Mouse (Mus musculus) cerebellum, postnatal 25 days (tissue): ENCODE data around the gene Ak4.

Experiments used
- DNase-seq, 2 experiments: peaks; one replicate each; pipeline ENCODE4 v3.0.0; 2021; ENCODE audit warnings: mixed read lengths in 2 of 2

The Ak4 gene

DNA sequence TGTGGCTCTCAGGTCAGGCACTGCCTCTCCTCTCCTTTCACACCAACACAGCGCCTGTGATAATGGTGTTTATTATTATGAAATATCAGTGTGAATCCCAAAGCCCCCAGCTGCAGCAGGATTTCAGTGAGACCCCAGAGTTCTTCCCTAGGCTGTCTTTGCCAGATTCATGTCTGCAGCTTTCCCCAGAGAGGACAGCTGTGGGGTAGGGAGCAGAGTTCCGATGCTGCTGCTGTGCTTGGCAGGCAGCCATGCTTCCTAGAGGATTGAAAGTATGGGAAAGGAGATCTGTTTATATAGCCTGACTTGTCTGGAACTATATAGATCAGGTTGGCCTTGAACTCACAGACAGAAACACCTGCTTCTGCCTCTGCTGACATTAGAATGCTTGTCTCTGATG lies 43.0 kb downstream of the Ak4 start:
- no peak for DNase-seq

DNA sequence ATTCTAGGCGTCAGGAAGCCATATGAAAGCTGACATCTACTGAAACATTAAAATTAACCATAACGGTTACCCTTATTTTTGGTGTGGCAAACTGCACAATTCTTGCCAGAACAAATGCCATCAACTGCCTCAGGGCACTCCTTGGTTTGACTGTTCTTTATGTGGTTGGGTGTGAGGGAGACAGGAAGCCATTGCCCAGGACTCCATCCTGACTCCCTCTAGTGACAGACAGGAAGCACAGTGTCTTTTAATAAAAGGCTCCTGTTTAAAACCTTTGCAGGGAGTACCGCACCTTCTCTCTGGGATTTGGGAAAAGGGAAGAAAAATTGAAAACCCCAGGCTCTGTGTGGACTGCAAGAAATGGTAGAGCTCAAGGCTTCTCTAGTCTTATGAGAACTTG lies 47.2 kb downstream of the Ak4 start:
- no peak for DNase-seq

DNA sequence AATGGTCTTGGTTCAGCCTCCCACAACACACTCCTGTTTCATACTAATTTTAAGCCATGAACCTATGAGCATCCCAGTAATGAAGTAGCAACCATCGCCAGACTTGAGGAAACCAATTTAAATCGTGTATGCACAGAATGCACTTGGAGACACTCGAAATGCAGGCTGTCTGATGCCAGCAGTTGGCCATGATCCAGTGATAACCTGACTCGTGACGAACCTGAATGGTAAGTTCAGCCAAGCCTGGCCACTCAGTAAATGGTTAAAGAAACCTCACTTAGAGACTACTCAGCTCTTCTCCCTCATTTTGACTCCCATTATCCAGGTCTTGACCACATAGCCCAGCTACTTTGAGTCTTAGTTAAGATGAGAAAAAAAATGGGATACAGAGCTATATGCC lies 50.2 kb downstream of the Ak4 start:
- DNase-seq, result peak in 1 of 2 experiments; percentile 57

DNA sequence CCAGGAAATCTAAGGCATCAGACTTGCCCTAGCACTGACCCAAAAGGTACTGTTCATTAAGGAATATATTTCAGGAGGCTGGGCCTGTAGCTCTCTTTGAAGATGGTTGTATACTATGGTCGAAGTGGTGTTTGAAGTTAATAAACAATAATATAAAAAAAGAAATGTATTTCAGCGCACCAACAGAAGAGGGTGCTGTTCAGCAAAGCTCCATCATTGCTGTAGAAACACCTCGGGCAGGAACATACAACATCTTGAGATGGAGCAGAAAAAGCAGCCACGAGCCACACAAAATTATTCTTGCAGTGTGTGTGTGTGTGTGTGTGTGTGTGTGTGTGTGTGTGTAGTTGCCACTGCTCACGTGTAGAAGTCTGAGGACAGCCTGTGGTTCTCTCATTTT lies 51.5 kb downstream of the Ak4 start:
- no peak for DNase-seq

DNA sequence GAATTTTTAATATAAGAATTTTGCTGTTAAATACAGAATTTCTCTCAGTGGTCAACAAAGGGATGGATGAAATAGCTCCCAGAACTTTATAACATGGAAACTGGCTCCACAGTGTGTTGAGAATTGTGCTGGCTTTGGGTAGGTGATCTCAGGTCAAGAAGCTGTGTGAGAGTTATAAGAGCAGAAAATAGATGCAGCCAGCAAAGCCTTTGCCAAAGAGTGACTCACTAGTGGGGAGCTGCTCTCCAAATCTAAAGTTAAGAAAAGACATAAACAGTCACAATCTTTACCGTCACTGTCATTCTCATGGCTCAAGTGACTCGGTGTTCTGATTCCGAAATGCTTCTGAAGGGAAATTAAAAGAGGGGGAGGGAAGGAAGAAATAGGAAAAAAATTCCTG lies 53.7 kb downstream of the Ak4 start:
- DNase-seq, result no peak

DNA sequence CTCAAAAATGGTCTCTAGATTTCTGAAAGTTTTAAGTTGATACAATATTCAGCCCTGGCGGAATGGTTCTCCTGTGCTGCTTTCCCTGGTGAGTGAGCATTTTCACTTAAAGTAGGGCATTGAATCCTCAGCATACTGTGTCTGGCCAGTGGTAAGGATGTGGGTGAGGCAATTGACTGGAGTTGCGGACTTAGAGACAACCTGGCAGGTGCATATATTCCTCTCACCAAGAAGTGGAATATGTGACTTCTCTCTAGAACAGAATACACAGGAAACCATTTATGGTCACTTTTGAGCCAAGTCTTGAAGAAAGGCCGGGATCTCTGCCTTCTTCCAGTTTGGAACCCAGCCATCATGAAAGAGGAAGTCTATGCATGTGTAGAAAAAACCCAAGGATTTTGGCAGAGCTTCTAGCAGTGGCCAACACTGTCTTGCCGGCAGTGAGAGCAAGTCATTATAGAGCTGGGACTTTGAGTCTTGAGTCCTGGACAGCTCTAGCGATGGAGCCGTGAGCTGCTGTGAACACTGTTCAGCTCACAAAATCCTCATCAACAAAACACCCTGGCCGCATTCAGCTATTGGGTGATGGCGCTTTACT lies 71.3 kb downstream of the Ak4 start:
- DNase-seq, result no peak

DNA sequence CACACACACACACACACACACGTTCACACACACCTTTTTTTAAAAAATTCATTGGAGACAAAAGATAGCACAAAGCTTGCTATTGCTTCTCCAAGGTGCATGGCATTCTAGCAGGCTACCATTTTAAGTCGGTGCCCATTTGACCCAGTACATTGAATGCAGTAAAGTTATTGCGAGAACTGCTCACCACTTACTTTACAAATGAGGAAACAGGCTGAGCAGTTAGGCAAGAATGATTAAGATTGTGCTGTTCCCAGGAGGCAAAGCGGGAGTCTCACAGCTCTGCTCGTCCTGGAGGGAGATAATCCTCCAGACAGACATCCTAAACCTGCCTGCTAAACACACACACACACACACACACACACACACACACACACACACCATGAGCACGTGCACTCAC lies 72.6 kb downstream of the Ak4 start:
- DNase-seq, result no peak

DNA sequence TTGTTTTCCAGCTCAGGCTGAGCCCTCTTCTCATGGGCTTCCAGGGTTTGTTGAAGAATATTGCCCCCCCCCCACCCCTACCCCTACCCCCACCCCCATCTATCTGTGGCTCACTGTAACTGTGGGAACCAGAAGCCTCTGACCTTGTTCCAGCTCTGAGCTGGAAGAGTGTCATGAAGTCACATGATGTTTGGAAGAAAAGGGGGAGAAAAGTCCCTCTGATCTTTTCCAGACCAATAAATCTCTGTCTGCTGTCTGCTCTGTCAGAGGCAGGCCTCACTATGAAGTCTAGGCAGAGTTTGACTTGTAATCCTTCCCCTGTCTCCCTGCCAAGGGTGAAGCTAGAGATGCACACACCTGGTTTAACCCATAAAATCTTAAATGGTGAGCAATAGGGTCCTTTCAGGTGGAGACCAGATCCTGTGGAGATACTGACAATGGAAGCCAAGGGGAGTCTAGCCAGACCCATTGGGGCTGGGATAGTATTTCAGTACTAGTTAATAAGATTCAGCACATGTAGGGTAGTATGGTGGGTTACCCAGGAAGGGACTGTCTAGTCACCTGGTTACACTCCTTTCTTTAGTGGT lies 74.6 kb downstream of the Ak4 start:
- no peak for DNase-seq

DNA sequence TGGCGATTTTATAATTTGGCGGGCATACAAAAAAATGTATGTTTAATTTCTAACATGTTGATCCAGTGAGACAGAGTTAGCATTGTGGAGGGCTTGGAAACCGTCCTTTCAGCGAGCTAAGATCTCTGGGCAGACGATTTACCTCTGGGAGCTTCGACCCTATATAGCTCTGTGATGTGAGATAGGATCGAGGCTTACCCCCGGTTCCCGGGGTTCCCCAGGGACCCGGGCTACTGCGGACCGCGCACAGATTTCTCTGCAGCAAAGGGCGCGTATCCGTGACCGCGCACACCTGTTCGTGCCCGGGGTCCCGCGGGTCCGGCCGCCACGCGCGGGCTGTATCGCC lies 77.1 kb downstream of the Ak4 start:
- no peak for DNase-seq

DNA sequence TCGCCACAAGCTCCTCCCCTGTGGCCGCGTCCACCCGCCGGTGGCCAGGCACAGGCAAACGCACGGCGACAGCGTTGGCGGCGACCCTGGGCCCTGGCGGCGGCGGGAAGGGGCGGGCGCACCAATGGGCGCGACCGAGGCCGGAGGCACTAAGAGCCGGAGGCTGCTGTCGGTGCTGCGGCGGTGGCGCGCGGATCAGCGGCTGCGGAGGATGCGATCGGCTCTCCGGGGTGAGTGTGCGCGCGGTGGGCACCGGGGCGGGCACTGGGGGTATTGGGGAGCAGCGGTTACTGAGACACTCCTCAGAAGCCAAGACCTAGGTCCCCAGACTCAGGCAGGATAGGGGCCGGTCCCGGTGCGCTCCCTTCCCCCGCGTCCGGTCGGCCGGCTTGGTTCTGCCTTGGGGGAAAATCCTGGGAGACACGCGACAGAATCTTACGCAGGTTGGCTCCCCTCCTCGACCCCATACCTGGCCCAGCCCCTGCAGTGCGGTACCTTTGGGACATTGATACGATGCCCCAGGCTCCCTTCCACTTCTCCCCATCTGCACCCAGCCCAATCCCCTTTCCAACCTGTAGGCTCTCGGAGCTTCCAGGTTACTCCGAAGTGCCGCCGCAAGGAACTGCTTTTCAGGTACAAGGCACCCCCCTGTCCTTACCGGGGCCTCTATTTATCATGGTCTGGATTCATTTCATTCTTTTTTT lies 77.6 kb downstream of the Ak4 start, which contains the start of gene Dnajc6:
Dnajc6 (plus strand) TSS at position 115 of the 704 bp plus-strand sequence.
- DNase-seq, result peak; percentile 74

DNA sequence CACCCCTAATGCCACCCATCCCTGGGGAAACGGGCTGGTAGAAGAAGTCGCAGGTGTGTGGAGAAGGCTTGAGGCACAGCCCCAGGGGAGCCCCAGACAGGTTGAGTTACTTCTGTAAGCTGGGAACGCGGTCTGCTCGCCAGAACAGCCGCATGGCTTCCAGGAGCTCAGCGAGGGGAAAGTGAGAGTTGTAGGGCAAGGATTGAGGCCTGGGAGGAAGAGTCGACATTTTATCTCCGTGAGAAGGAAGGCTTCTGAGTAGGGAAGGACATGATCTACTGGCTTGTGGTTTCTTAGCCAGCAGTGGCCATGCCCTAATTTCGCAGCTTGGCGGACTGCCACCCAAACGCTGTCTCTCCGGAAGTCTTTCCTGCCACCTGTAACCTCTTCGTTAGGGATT lies 78.3 kb downstream of the Ak4 start:
- peak; percentile 62 to 74 for DNase-seq

DNA sequence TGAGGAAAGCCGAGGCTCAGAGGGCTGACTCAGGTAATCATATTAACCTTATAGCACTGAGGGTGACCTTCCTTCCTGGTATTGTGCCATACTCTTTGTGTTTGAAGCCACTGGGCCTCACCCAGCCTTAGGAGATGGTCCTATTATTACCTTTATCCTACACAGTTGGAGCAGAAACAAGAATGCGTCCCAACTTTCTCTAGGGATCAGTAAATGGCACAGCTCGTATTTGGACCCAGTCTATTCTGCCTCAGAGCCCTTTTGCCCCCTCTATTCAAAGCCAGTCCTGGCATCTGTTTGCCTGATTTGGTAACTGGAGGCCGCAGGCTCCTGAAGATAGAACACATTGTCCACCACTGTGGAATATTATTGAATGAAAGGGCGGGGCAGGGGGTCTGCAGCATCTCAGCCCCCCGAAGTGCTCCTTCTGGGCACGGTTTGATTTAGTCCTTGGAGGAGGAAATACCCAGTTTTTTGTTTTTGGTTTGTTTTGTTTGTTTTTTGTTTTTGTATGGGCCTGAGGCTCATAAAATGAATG lies 85.5 kb downstream of the Ak4 start:
- no peak for DNase-seq

DNA sequence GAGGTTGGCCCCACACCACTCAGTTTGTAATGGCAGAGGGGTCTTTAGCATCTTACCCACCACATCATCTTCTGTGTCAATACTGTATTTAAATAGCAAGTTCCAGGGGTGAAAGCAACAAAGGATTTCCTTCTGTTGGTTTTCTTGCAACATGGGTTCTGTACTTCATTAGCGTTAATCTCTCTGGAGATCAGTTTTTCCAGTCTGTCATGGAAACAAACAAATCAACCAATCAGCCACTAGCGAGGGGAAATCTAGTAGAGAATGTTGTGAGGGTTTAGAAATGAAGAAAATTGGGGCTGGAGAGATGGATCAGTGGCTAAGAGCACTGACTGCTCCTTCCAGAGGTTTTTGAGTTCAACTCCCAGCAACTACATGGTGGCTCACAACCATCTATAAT lies 86.9 kb downstream of the Ak4 start:
- DNase-seq, result no peak

DNA sequence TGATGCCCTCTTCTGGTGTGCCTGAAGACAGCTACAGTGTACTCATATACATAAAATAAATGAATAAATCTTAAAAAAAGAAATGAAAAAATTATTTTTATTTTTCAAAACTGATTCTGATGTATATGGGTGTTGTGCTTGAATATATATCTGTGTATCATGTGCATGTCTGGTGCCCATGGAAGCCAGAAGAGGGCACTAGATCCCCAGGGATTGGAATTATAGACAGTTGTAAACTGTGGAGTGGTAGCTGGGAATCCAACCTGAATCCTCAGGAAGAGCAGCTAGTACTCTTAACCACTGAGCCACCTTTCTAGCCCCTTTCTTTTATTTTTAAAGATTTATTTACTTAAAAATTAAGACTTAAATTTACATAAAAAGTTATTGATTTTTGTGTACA lies 87.3 kb downstream of the Ak4 start:
- DNase-seq, result no peak

DNA sequence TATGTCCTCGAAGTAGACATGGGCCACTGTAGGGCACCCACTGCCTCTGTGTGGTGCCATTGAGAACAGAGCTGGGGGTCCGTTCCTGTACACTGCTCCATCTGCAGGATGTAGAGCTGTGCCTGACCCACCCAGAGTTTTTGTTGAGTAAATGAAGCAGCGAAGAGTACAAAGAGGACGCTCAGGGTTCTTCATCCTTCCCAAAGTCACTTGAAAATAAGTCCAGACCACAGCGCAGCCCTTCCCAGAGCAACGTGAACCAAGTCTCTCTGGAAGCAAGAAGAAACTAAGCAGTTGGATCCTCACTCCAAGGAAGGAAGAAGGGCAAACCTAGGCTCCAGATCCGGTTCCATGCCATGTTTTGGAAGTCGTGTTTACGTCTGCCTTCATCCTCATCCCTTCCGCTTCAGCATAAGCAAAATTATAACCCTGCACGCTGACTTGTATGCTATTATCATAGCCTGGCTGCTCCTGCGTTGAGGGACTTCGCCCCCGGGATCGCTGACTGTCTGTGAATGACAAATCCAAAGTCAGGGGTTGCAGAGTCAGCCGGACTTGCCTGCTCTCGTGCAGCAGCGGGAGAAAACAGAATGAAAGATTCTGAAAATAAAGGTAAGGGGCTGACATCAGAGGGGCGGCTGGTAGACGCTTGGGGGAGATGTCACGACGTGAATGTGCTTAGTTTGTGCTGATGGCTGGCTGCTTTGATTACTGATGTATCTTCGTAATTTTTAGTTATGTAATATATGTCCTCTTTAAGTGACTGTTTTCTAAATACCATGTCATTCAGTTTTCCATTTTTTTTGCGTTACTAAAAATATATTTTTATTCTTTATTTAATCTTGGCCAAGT lies 88.7 kb downstream of the Ak4 start:
- DNase-seq, result peak; percentile 82 to 90

DNA sequence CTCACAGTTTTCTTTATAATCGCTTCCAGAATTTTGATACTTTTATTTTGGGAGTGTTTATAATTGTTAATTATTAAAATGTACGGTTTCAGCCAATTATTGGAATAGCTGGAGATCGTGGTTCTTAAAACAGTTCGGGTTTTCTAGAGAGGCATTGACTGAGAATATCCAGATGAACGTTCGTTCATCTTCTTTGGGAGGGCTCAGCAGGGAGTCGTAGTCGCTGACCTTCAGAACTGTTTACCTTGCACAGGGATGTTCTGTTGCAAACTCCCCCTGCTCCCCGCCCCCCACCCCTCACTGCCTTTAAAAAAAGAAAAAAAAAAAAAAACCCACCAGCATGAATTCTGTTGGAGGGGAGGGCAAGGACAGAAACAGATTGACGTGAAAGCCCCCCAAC lies 89.4 kb downstream of the Ak4 start:
- DNase-seq, result peak in 1 of 2 experiments; percentile 59

DNA sequence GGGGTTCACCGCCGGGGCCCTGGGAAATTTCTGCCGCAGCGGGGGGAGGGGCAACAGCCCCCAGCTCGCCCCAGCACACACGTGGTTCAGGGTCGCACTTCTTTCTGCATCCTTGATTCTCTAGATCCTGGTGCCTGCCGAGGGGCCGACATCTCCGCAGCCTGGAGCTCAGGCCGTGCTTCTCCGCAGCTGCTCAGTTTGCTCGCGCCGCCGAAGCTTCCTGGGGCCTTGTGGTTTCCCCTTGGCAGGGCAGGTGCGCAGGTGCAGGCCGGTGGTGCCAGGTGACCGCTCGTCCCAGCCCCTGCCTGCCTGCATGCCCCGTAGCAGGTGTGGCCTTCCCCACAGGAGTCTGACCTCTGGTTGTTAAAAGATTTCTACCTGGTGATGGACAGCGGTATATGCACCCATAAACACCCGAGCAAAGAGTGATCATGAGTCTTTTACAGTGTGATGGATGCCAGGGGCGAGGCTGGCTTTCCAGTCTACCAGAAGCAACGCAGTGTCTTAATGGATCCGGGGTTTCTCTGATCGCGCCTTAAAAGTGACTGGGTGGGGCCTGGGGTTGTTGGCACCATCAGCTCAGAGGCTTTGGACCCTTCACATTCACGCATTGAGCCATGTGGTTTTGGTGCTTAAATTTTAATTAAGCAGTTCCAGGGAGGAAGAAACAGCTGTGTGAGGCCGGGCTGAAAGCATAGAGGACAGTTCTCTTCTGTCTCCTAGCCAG lies 89.9 kb downstream of the Ak4 start:
- DNase-seq, result peak; percentile 83 to 84

DNA sequence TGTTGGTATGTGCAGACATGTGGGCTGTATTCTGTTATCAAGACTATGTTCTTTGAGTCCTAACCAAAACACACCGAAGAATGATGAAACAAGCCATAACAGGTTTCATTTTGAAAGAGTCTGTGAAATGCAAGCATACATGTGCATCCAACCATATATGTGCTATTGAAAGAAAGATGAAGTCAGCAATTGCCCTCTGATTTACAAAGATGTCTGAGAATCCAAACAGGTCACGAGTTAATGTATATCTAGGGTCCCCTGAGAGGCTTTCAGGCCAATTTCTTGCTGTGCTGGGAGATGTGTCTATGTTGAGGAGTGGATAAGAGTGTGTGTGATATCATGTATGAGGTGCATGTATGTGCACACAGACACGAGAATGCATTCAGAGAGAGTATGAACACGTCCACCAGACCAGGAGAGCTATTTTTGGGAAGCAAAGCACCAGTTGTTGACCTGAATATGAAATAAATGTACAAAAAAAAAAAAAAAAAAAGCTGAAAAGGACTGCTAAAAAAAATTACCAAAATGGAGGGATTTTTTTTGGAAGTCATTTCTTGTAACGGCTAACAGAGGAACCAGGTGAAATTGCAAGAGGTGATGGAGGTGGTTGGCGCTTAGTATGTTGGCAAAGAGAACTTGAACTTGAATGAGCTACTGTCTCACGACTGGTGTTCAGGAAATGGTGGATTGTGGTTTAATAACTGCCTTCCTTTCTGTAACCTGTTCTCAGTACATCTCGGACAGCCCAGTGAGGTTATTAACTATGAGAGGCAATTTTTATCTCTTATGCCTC lies 91.2 kb downstream of the Ak4 start:
- DNase-seq, result peak in 1 of 2 experiments; percentile 12

DNA sequence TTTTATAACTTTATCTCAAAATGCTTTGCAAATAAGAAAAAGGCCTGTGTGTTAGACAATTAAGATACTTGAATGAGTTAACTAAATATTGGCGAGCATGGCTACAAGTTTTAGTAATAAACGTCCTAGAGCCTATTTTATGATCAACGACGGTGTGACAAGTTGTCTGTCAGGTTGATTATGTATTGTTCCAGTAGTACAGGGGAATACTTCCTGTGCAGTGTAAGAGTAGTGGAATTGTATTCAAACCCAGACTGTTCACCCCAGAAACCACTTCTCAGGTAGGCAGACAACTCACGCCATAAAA lies 91.8 kb downstream of the Ak4 start:
- no peak for DNase-seq

DNA sequence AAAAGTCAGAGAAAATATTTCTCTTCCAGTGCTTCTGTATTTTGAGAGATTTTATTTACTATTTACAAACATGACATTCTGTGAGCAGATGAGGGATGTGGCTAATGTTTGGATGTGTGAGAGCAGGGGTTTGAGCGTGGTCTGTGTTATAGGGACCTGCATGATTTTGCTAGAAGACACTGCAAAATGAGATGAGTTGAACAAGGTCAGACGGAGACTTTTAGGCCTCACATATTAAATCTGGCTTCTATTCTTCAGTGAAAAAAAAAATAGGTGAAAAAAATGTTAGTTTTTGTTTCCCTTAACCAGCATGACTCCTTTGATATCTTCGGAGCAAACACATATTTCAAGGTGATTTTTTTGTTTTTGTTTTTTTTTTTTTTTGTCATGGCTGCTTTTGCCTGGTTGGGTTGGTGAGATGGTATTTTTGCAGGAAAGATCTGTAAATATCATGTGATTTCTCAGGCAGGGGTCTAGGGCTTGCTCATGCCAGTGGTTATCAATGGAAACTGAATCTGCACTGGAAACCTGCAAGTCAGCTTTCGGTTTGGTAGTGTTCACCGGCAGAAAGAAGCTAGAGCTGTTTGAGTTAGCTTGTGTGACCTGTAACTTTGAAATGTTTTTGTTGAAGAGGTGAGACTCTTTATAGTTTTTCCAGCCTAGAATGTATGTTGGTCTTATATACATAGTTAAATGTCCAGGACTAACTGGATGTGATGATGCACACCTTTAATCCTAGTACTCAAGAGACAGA lies 92.9 kb downstream of the Ak4 start:
- DNase-seq, result no peak

DNA sequence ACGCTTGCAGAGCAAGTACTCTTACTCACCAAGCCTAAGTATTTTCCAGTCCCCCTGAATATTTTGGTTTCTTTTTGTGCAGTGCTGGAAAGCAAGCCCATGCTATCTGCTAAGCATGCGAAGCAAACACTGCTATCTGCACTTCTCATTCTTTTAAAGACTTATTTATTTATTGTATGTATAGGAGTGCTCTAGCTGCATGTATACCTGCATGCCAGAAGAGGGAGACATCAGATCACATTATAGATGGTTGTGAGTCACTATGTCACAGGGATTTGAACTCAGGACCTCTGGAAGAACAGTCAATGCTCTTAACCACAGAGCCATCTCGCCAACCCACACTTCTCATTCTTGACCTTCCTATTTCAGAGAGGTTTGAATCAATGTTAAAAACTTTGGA lies 94.2 kb downstream of the Ak4 start:
- no peak for DNase-seq
